Mouse (Mus musculus): ENCODE data around the gene Dach2. TPM values are rescaled to one million over a fixed set of nuclear protein-coding genes. Genes with fewer than 3 reads are reported as not detected.

Dach2 gene
- polyA plus RNA-seq, 1 experiment from 2014 or later = 10.2 TPM

DNA sequence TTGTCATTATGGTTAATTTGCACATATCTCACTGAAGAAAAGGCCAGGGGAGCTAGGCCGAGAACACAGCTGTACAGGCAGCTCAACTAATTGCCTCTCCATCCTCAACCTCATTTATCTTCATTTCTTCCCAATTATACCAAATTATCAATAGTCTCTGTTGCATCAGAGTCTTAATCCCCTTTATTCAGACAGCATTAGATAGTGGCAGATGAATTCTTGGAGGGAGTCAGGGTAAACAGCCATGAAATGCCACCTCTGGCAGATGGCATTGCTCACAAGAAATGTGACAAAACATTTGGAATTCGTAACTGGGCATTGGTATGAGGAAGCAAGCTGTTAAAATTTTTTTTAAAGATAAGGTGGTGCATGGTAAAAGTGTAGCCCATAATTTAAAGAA, 389.9 kb downstream of the Dach2 start:
- Histone ChIP-seq H3K27ac (no peak overlapping the region), H3K9ac (no peak overlapping the region), H3K4me3 (replicated peaks) (no peak overlapping the region), H3K4me2 (no peak overlapping the region), H3K27me3 (no peaks in the 10 kb centered on the region), H3K9me3 (replicated peaks) (no peaks in the 10 kb centered on the region), H3K36me3 (no peaks in the 10 kb centered on the region), H3K4me1 (no peaks in the 10 kb centered on the region)
- WGBS = 64% methylated on average over 2 of the region's 2 CpGs
- no peak for ATAC-seq (replicated peaks; ENCODE audit: low FRiP score)

DNA sequence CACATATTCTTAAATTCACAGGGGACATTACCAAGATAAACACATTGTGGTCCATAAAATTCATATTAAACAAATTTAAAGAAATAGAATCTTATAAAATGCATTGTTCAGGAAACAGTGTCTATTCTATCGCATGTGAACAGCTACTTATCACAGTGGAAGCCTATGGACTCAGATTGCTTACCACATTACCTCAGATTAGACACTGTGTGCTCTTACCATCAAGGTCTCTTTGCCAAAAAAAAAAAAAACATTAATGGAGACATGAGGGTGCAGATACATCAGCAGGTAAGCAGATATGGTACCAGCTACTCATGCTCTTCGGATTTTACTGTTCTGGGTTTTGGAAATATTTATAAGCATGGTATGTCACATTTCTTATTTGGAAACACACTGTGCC, 415.1 kb downstream of the Dach2 start:
- 83% methylated on average over 2 of the region's 2 CpGs for WGBS
- ATAC-seq (replicated peaks; ENCODE audit: low FRiP score) = no peak
- Histone ChIP-seq H3K27me3 (no peaks in the 10 kb centered on the region), H3K36me3 (no peaks in the 10 kb centered on the region), H3K4me1 (no peaks in the 10 kb centered on the region), H3K27ac (no peak overlapping the region), H3K4me2 (no peak overlapping the region), H3K9me3 (replicated peaks) (no peaks in the 10 kb centered on the region), H3K9ac (no peak overlapping the region), H3K4me3 (replicated peaks) (no peak overlapping the region)

DNA sequence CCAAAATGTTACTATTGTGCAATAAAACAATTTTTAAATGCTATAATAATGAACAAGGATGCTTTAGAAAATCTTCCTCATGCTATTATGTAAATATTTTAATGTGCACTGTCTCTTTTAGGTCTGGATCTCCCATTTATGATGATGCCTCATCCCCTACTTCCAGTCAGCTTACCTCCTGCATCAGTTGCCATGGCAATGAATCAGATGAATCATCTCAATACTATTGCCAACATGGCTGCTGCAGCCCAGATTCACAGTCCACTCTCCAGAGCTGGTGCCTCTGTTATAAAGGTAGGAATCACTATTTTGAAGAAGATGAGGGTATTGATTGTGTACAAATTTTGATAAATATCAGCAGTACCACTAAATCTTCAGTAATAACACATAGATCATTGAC, 426.8 kb downstream of the Dach2 start:
- H3K36me3 ChIP-seq = no peaks in the 10 kb centered on the region
- no peak overlapping the region for H3K4me2 ChIP-seq
- no peak overlapping the region for H3K9ac ChIP-seq
- H3K27me3 ChIP-seq = no peaks in the 10 kb centered on the region
- H3K27ac ChIP-seq = no peak overlapping the region
- no peak for ATAC-seq (replicated peaks; ENCODE audit: low FRiP score)
- no peaks in the 10 kb centered on the region for H3K4me1 ChIP-seq
- no peaks in the 10 kb centered on the region for H3K9me3 ChIP-seq (replicated peaks)
- no peak overlapping the region for H3K4me3 ChIP-seq (replicated peaks)

DNA sequence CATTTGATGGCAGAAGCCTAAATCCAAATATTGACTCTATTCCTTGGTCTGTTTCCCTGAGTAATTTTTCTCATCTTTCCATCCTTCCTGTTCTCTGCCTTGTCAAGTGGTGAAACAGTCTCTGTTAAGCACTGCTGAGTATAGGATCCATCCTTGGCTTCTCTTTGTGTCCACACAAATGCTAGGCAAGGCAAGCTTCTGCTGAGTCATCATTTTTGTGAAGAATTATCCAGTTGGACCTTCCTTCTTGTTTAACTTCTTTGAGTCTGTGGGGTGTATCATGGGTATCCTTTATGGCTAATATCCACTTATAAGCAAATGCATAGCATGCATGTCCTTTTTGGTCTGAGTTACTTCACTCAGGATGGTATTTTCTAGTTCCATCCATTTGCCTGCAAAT, 449.8 kb downstream of the Dach2 start:
- no peaks in the 10 kb centered on the region for H3K9me3 ChIP-seq (replicated peaks)
- H3K9ac ChIP-seq = no peak overlapping the region
- H3K4me2 ChIP-seq = no peak overlapping the region
- ATAC-seq (replicated peaks; ENCODE audit: low FRiP score) = no peak
- H3K27me3 ChIP-seq = no peaks in the 10 kb centered on the region
- H3K4me3 ChIP-seq (replicated peaks) = no peak overlapping the region
- no peak overlapping the region for H3K27ac ChIP-seq
- no peaks in the 10 kb centered on the region for H3K4me1 ChIP-seq
- no peaks in the 10 kb centered on the region for H3K36me3 ChIP-seq

DNA sequence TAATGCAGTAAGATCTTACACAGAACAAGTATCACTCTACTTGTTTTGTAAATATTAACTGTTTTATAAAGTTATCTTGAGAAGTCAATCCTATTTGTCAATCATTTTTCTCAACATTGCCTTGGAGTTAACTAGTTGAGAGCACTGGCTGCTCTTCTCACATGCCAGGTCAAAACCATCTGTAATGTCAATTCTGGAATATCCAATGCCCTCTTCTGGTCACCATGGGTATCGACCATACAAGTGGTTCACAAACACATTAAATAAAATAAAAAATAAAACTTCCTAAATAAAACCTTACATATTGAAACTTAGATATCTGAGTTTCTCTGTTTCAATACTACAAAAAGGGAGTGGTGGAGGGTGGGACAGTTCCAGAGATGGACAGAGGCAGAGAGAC, 495.0 kb downstream of the Dach2 start:
- ATAC-seq (replicated peaks; ENCODE audit: low FRiP score) = no peak

DNA sequence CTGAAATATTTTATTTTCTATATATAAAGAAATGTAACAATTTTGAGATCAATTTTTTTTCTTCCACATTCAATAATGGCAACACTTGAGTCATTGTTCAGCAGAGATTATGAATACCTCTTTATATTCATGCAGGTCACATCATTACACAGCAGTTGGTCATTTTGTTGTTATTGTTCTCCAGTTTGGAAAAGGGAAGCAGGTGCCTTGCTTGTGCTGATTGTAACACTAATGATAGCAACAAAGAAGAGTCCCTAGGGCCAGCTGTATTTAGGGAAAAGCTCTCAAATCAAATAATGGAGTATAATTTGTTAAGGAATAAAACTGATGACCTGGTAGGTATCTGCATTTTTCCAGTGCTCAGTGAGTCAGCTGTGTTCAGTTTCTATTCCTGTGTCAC, 513.1 kb downstream of the Dach2 start:
- Histone ChIP-seq H3K4me3 (replicated peaks) (no peak overlapping the region), H3K27ac (no peak overlapping the region)

More for the DNA sequence above, 495.0 kb downstream of the Dach2 start:
- Histone ChIP-seq H3K4me3 (replicated peaks) (no peak overlapping the region), H3K27me3 (no peaks in the 10 kb centered on the region), H3K4me1 (no peaks in the 10 kb centered on the region), H3K9ac (no peak overlapping the region), H3K36me3 (no peaks in the 10 kb centered on the region), H3K4me2 (no peak overlapping the region), H3K27ac (no peak overlapping the region), H3K9me3 (replicated peaks) (no peaks in the 10 kb centered on the region)
- WGBS = 21% methylated on average over 1 of the region's 1 CpGs

DNA sequence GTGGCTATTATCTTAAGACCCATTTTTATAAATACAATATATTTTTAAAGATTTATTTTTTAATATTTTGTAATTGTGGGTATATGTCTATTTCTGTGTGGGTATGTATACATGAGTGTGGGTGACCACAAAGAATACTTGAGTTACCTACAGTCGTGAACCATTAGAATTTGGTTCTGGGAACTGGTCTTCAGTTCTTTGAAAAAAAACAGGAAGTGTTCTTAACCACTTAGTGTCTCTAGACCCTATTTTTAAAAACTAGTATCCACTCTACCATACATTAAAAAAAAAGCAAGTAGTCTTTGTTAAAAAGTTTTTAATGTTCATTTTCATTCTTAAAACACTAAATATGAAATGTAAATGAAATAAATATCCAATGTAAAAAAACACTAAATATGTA, 529.5 kb downstream of the Dach2 start:
- Histone ChIP-seq H3K27me3 (no peaks in the 10 kb centered on the region), H3K27ac (no peak overlapping the region), H3K4me1 (no peaks in the 10 kb centered on the region), H3K9ac (no peak overlapping the region), H3K36me3 (no peaks in the 10 kb centered on the region), H3K4me3 (replicated peaks) (no peak overlapping the region), H3K4me2 (no peak overlapping the region), H3K9me3 (replicated peaks) (no peaks in the 10 kb centered on the region)
- 77% methylated on average over 1 of the region's 1 CpGs for WGBS
- no peak for ATAC-seq (replicated peaks; ENCODE audit: low FRiP score)

More for the DNA sequence above, 513.1 kb downstream of the Dach2 start:
- Histone ChIP-seq H3K9ac (no peak overlapping the region), H3K9me3 (replicated peaks) (no peaks in the 10 kb centered on the region), H3K27me3 (no peaks in the 10 kb centered on the region), H3K4me1 (no peaks in the 10 kb centered on the region), H3K4me2 (no peak overlapping the region), H3K36me3 (no peaks in the 10 kb centered on the region)
- ATAC-seq (replicated peaks; ENCODE audit: low FRiP score) = no peak

DNA sequence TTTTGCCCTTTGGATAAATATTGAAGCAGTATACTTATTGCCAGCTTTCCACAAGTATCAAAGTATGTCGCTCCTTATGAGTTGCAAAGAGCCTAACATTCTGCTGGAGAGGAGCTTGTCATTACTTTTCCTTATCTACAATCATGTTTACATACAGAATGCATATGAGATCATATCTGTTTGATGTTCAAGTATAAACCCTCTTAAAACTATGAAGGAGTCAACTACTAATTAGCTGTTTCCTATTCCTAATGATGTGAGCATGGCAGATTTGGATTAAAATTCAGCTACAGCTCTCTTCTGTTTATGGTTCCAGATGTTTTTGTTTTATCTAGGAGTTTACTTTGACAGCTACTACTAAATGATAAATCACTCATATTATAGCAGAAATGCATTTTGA, 535.8 kb downstream of the Dach2 start:
- ATAC-seq (replicated peaks; ENCODE audit: low FRiP score) = no peak
- 90% methylated on average over 1 of the region's 1 CpGs for WGBS
- no peak overlapping the region for H3K27ac ChIP-seq
- no peak overlapping the region for H3K9ac ChIP-seq
- no peaks in the 10 kb centered on the region for H3K9me3 ChIP-seq (replicated peaks)
- H3K4me3 ChIP-seq (replicated peaks) = no peak overlapping the region
- no peak overlapping the region for H3K4me2 ChIP-seq
- no peaks in the 10 kb centered on the region for H3K27me3 ChIP-seq
- H3K36me3 ChIP-seq = no peaks in the 10 kb centered on the region
- H3K4me1 ChIP-seq = no peaks in the 10 kb centered on the region

DNA sequence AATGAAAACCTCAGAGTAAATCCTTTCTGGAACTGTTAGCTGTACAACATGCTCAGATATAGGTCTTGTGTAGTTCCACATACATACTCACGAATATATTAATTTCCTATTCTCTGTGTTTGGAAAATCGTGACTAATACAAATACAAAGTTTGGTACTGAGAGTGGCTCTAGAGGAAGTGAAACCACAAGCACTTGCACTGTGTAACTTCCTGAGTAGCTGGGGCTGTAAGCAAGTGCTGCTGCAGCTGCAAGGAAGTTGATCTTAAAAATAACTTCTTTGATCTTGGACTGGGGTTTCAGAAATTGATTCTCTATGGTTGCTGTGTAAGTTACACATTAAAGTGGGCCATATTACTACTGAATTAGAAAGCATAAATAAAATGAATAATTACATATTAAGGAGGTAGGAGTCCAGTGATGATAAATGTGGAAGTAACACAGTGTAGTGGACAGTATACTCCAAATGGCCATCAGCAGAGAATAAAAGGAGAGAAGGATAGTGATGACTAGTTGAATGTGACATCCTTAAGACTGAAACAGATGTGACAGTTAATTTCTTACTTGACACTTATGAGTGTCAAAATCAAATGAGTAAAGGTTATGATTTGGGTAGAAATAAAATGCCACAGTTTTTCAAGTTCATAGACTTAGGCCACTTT, 570.7 kb downstream of the Dach2 start:
- no peak overlapping the region for H3K27ac ChIP-seq
- no peak for ATAC-seq (replicated peaks; ENCODE audit: low FRiP score)
- no peaks in the 10 kb centered on the region for H3K4me1 ChIP-seq
- no peaks in the 10 kb centered on the region for H3K9me3 ChIP-seq (replicated peaks)
- 79% methylated on average over 2 of the region's 2 CpGs for WGBS
- H3K27me3 ChIP-seq = no peaks in the 10 kb centered on the region
- no peak overlapping the region for H3K4me2 ChIP-seq
- H3K36me3 ChIP-seq = no peaks in the 10 kb centered on the region
- H3K9ac ChIP-seq = no peak overlapping the region
- H3K4me3 ChIP-seq (replicated peaks) = no peak overlapping the region

Other genes starting within 250 kb of the Dach2 start
- 12.9 and 13.4 TPM in 2 replicates for gene Chm, start 112.0 kb upstream of the Dach2 start, polyA plus RNA-seq (2015; fragmentation: Nextera tagmentation; extraction: Ambion mirVana)